Mouse (Mus musculus): ENCODE results near the gene Vgf. TPM values are rescaled to one million over a fixed set of nuclear protein-coding genes. Genes with fewer than 3 reads are reported as not detected.

The Vgf gene
- polyA plus RNA-seq (2015; fragmentation: Nextera tagmentation; extraction: Ambion mirVana), result 0.12 and 0.13 TPM in 2 replicates

GRCm38 (mm10) chr5:137026092-137026491, at the start of gene Vgf:
Vgf (plus strand) TSS chr5:137026392.
- Histone ChIP-seq H3K9ac (no peak within 1 kb of the TSS), H3K9me3 (no peaks in the 10 kb centered on the region), H3K27me3 (peaks cover 73% of the 10 kb centered on the region), H3K36me3 (no peaks in the 10 kb centered on the region), H3K4me2 (0 out of 2 replicates have a peak within 1 kb of the TSS, but pooled peaks have one; percentile 20), H3K27ac (no peak within 1 kb of the TSS), H3K4me3 (no peak within 1 kb of the TSS), H3K4me1 (peaks cover 27% of the 10 kb centered on the region)
- ATAC-seq (ENCODE audit: insufficient number of reproducible peaks, insufficient read depth, low FRiP score, low TSS enrichment, low read depth), result no peak
- WGBS, result 27% methylated on average over 4 of the region's 4 CpGs

DNA sequence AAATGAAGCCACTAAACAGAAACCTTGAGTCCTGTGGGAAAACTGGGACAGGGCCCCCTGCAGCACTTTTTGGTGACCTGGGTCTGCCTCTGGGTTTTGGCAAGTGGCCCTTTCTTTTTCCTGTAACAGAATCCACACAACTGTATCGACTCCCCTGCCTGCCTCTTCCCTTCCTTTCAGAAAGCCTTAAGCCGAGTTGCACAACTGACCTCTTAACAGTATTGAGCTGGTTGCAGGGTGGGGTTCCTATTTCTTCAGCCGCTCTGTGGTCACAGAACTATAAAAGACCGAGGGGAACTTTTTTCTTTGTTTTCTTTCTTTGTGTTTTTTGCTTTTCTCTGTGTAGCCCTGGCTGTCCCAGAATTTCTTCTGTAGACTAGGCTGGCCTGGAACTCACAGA, 48.4 kb upstream of the Vgf start:
- H3K4me3 ChIP-seq, result no peak overlapping the region
- no peaks in the 10 kb centered on the region for H3K9me3 ChIP-seq
- H3K9ac ChIP-seq, result no peak overlapping the region
- 63% methylated on average over 4 of the region's 4 CpGs for WGBS
- peaks cover 26% of the 10 kb centered on the region for H3K36me3 ChIP-seq
- no peak for ATAC-seq (ENCODE audit: insufficient number of reproducible peaks, insufficient read depth, low FRiP score, low TSS enrichment, low read depth)
- H3K4me1 ChIP-seq, result no peaks in the 10 kb centered on the region
- H3K27me3 ChIP-seq, result no peaks in the 10 kb centered on the region
- no peak overlapping the region for H3K27ac ChIP-seq
- no peak overlapping the region for H3K4me2 ChIP-seq

- H3K9me3 ChIP-seq, result no peaks in the 10 kb centered on the region
- no peaks in the 10 kb centered on the region for H3K27me3 ChIP-seq
- H3K9ac ChIP-seq, result no peak overlapping the region
- H3K4me3 ChIP-seq, result no peak overlapping the region
- ATAC-seq (ENCODE audit: insufficient number of reproducible peaks, insufficient read depth, low FRiP score, low TSS enrichment, low read depth), result no peak
- H3K36me3 ChIP-seq, result peaks cover 41% of the 10 kb centered on the region
- no peaks in the 10 kb centered on the region for H3K4me1 ChIP-seq
- H3K4me2 ChIP-seq, result no peak overlapping the region
- 71% methylated on average over 2 of the region's 2 CpGs for WGBS
- no peak overlapping the region for H3K27ac ChIP-seq
These were observed 46.4 kb upstream of the Vgf start for GRCm38 (mm10) chr5:136979762-136980161.

- Histone ChIP-seq H3K4me2 (no peak overlapping the region), H3K9ac (no peak overlapping the region), H3K27ac (no peak overlapping the region), H3K4me1 (peaks cover 2% of the 10 kb centered on the region), H3K4me3 (no peak overlapping the region), H3K9me3 (no peaks in the 10 kb centered on the region), H3K36me3 (peaks cover 41% of the 10 kb centered on the region), H3K27me3 (no peaks in the 10 kb centered on the region)
- ATAC-seq (ENCODE audit: insufficient number of reproducible peaks, insufficient read depth, low FRiP score, low TSS enrichment, low read depth), result no peak
- WGBS, result 87% methylated on average over 8 of the region's 8 CpGs
These were observed 45.2 kb upstream of the Vgf start for GRCm38 (mm10) chr5:136980974-136981373.

GRCm38 (mm10) chr5:136982338-136982930, 43.8 kb upstream of the Vgf start:
- WGBS, result 47% methylated on average over 15 of the region's 16 CpGs
- H3K4me2 ChIP-seq, result no peak overlapping the region
- no peak overlapping the region for H3K4me3 ChIP-seq
- no peak overlapping the region for H3K9ac ChIP-seq
- no peaks in the 10 kb centered on the region for H3K27me3 ChIP-seq
- H3K27ac ChIP-seq, result no peak overlapping the region
- ATAC-seq (ENCODE audit: insufficient number of reproducible peaks, insufficient read depth, low FRiP score, low TSS enrichment, low read depth), result no peak
- peaks cover 41% of the 10 kb centered on the region for H3K36me3 ChIP-seq
- H3K9me3 ChIP-seq, result no peaks in the 10 kb centered on the region
- peaks cover 6% of the 10 kb centered on the region for H3K4me1 ChIP-seq

GRCm38 (mm10) chr5:136984828-136985227, 41.4 kb upstream of the Vgf start:
- Histone ChIP-seq H3K27me3 (no peaks in the 10 kb centered on the region), H3K4me3 (no peak overlapping the region), H3K4me2 (no peak overlapping the region), H3K9me3 (no peaks in the 10 kb centered on the region), H3K27ac (no peak overlapping the region), H3K9ac (no peak overlapping the region), H3K4me1 (peaks cover 14% of the 10 kb centered on the region), H3K36me3 (peaks cover 52% of the 10 kb centered on the region)
- WGBS, result 51% methylated on average over 14 of the region's 14 CpGs
- no peak for ATAC-seq (ENCODE audit: insufficient number of reproducible peaks, insufficient read depth, low FRiP score, low TSS enrichment, low read depth)

DNA sequence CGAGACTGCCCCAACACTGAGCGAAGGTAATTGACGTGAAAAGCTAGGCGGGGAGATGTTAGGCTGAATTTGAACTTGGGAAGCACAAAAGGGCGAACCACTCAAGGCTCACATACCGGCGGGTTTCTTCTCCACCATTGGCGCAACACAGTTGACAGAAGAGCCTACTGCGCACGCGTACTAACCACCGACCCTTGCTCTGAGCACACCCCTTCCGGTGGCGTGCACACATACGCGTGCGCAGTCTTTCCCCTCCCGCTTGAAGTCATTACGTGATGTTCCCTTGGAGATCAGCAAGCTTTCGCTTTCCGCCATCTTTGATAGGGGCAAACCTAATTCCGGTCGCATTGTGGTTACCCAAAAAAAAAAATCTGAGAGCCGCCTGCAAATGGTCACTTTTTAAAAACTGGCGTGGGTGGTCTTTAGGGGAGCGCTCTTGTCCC, 39.5 kb upstream of the Vgf start, which contains the start of gene Plod3:
Gene Plod3 (plus strand): TSS at position 325 of the 443 bp plus-strand sequence.
- Histone ChIP-seq H3K27ac (peak within 1 kb of the TSS; percentile 96), H3K4me3 (peak within 1 kb of the TSS; percentile 69), H3K27me3 (no peaks in the 10 kb centered on the region), H3K9ac (peak within 1 kb of the TSS; percentile 91), H3K9me3 (no peaks in the 10 kb centered on the region), H3K4me1 (peaks cover 14% of the 10 kb centered on the region), H3K36me3 (peaks cover 52% of the 10 kb centered on the region), H3K4me2 (peak within 1 kb of the TSS; percentile 90)
- peak; percentile 89 for ATAC-seq (ENCODE audit: insufficient number of reproducible peaks, insufficient read depth, low FRiP score, low TSS enrichment, low read depth)
- WGBS, result under 1% methylated on average over 26 of the region's 26 CpGs

GRCm38 (mm10) chr5:136987138-136987933, 38.9 kb upstream of the Vgf start:
- Histone ChIP-seq H3K36me3 (peaks cover 52% of the 10 kb centered on the region), H3K27ac (peak overlapping the region; percentile 96), H3K9ac (peak overlapping the region; percentile 91), H3K4me1 (peaks cover 14% of the 10 kb centered on the region), H3K27me3 (no peaks in the 10 kb centered on the region), H3K4me3 (peak overlapping the region; percentile 69), H3K9me3 (no peaks in the 10 kb centered on the region), H3K4me2 (peak overlapping the region; percentile 90)
- WGBS, result under 1% methylated on average over 67 of the region's 67 CpGs
- ATAC-seq (ENCODE audit: insufficient number of reproducible peaks, insufficient read depth, low FRiP score, low TSS enrichment, low read depth), result peak; percentile 45

DNA sequence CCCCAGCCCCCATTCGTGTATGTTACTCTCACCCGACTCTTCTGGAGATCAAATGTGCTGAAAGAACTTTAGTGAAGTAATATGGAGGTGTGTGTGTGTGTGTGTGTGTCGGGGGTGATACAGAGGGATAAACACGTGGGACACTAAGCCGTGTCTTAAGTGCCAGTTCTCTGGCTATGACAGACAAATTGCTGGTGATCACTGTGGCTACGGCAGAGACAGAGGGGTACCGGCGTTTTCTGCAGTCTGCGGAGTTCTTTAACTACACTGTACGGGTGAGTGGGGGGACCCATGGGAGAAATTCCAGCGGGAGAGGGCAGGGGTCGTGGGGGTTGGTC, 38.3 kb upstream of the Vgf start, which contains the start of gene Znhit1:
Gene Znhit1 (minus strand): TSS at position 88 of the 338 bp plus-strand sequence.
- H3K27ac ChIP-seq, result peak within 1 kb of the TSS; percentile 96
- WGBS, result 5% methylated on average over 12 of the region's 12 CpGs
- ATAC-seq (ENCODE audit: insufficient number of reproducible peaks, insufficient read depth, low FRiP score, low TSS enrichment, low read depth), result no peak
- H3K9me3 ChIP-seq, result no peaks in the 10 kb centered on the region
- peak within 1 kb of the TSS; percentile 90 for H3K4me2 ChIP-seq
- H3K36me3 ChIP-seq, result peaks cover 56% of the 10 kb centered on the region
- H3K4me1 ChIP-seq, result peaks cover 14% of the 10 kb centered on the region
- peak within 1 kb of the TSS; percentile 69 for H3K4me3 ChIP-seq
- no peaks in the 10 kb centered on the region for H3K27me3 ChIP-seq
- peak within 1 kb of the TSS; percentile 91 for H3K9ac ChIP-seq

DNA sequence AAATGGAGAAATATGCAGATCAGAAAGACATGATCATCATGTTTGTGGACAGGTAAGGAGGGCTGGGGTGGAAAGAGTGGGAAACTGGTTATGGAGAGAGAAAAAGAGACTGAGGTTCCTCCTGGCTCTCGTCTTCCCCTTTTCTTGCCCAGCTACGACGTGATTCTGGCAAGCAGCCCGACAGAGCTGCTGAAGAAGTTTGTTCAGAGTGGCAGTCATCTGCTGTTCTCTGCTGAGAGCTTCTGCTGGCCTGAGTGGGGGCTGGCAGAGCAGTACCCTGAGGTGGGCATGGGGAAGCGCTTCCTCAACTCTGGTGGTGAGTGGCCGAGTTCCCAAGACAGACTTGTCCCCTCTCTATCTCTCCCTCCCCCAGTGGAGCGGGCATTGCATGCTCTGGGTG, 37.8 kb upstream of the Vgf start:
- Histone ChIP-seq H3K36me3 (peaks cover 57% of the 10 kb centered on the region), H3K4me3 (peak overlapping the region; percentile 69), H3K9ac (peak overlapping the region; percentile 91), H3K9me3 (no peaks in the 10 kb centered on the region), H3K27ac (0 out of 2 replicates have a peak overlapping the region, but pooled peaks have one; percentile 96), H3K27me3 (no peaks in the 10 kb centered on the region), H3K4me1 (peaks cover 14% of the 10 kb centered on the region), H3K4me2 (peak overlapping the region; percentile 90)
- no peak for ATAC-seq (ENCODE audit: insufficient number of reproducible peaks, insufficient read depth, low FRiP score, low TSS enrichment, low read depth)
- WGBS, result 58% methylated on average over 7 of the region's 7 CpGs

GRCm38 (mm10) chr5:136989801-136990200, 36.4 kb upstream of the Vgf start:
- Histone ChIP-seq H3K36me3 (peaks cover 60% of the 10 kb centered on the region), H3K27me3 (no peaks in the 10 kb centered on the region), H3K9me3 (no peaks in the 10 kb centered on the region), H3K4me2 (no peak overlapping the region), H3K4me3 (no peak overlapping the region), H3K9ac (no peak overlapping the region), H3K4me1 (peaks cover 14% of the 10 kb centered on the region), H3K27ac (no peak overlapping the region)
- ATAC-seq (ENCODE audit: insufficient number of reproducible peaks, insufficient read depth, low FRiP score, low TSS enrichment, low read depth), result no peak
- 86% methylated on average over 6 of the region's 6 CpGs for WGBS

DNA sequence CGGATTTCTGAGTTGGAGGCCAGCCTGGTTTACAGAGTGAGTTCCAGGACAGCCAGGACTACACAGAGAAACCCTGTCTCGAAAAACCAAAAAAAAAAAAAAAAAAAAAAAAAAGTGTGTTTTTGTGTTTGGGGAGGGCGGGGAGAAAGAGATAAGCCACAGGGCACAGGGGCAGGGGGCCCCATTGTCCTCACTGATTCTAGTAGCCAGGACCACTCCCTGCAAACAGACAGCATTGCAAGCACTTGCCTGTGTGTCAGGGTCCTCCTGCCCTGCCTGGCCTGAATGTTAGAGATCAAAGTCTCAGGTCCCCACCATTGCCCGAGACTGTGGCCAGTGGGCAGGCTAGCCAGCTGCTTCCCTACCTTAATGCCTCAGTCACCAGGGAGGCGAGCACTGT, 26.7 kb upstream of the Vgf start:
- no peaks in the 10 kb centered on the region for H3K9me3 ChIP-seq
- no peak overlapping the region for H3K4me2 ChIP-seq
- no peaks in the 10 kb centered on the region for H3K27me3 ChIP-seq
- peaks cover 22% of the 10 kb centered on the region for H3K36me3 ChIP-seq
- H3K27ac ChIP-seq, result no peak overlapping the region
- 78% methylated on average over 4 of the region's 5 CpGs for WGBS
- ATAC-seq (ENCODE audit: insufficient number of reproducible peaks, insufficient read depth, low FRiP score, low TSS enrichment, low read depth), result no peak
- peaks cover 13% of the 10 kb centered on the region for H3K4me1 ChIP-seq
- H3K4me3 ChIP-seq, result no peak overlapping the region
- no peak overlapping the region for H3K9ac ChIP-seq
